Mouse (Mus musculus) limb, embryonic 15.5 days (tissue): ENCODE data around the gene Gm5868. TPM values are rescaled to one million over a fixed set of nuclear protein-coding genes. Genes with fewer than 3 reads are reported as not detected.
A peak's percentile ranks its signal among the peaks of the same experiment; 100 is the strongest.
"Not testable (repeated sequence)": the region's sequence is repeated elsewhere in the genome, so short reads cannot be mapped to it uniquely, and the experiment has no call there.

Source experiments
- ATAC-seq: fragments of 200-750 bp; cut with Nextera tagmentation; 2 replicates; pipeline ENCODE4 v1.8.0; 2017; ENCODE audit warnings: low read depth, moderate TSS enrichment; ENCODE audit not compliant: insufficient number of reproducible peaks, low FRiP score, low TSS enrichment
- H3K27ac ChIP-seq: fragments of 300-500 bp; sonication (generic); 2 replicates; pipeline ENCODE4 v1.5.1; 2015; ENCODE audit warnings: moderate library complexity, mild to moderate bottlenecking, inconsistent platforms
- H3K27me3 ChIP-seq: fragments of 300-500 bp; sonication (generic); 2 replicates; pipeline ENCODE4 v1.6.1; 2015; ENCODE audit warnings: inconsistent platforms
- H3K36me3 ChIP-seq: fragments of 300-500 bp; sonication (generic); 2 replicates; pipeline ENCODE4 v1.6.1; 2015; ENCODE audit warnings: inconsistent platforms
- H3K4me1 ChIP-seq: fragments of 300-500 bp; sonication (generic); 2 replicates; pipeline ENCODE4 v1.6.1; 2015; ENCODE audit warnings: inconsistent platforms
- H3K4me2 ChIP-seq: fragments of 300-500 bp; sonication (generic); 2 replicates; pipeline ENCODE4 v1.6.1; 2015; ENCODE audit warnings: mild to moderate bottlenecking, inconsistent platforms
- H3K4me3 ChIP-seq: fragments of 300-500 bp; sonication (generic); 2 replicates; pipeline ENCODE4 v1.5.1; 2015; ENCODE audit warnings: mild to moderate bottlenecking, inconsistent platforms
- H3K9ac ChIP-seq: fragments of 300-500 bp; sonication (generic); 2 replicates; pipeline ENCODE4 v1.6.1; 2015; ENCODE audit warnings: inconsistent platforms
- H3K9me3 ChIP-seq: fragments of 300-500 bp; sonication (generic); 2 replicates; pipeline ENCODE4 v1.6.1; 2016; ENCODE audit warnings: inconsistent platforms
- WGBS: fragments of 180-500 bp; shearing (Covaris S2); methylation state at CpG from one replicate; pipeline ENCODE4 v1.1.7; 2015; 5-methylcytosine and 5-hydroxymethylcytosine counted together
- polyA plus RNA-seq: library from polyadenylated mRNA; unstranded; fragments of >200 nt; fragmentation: Nextera tagmentation; extraction: Ambion mirVana; gene quantifications from 2 replicates; pipeline ENCODE4 v1.2.1, GENCODE M21; 2015

Gene Gm5868
- 0.27 and 0.31 TPM in 2 replicates for polyA plus RNA-seq

DNA sequence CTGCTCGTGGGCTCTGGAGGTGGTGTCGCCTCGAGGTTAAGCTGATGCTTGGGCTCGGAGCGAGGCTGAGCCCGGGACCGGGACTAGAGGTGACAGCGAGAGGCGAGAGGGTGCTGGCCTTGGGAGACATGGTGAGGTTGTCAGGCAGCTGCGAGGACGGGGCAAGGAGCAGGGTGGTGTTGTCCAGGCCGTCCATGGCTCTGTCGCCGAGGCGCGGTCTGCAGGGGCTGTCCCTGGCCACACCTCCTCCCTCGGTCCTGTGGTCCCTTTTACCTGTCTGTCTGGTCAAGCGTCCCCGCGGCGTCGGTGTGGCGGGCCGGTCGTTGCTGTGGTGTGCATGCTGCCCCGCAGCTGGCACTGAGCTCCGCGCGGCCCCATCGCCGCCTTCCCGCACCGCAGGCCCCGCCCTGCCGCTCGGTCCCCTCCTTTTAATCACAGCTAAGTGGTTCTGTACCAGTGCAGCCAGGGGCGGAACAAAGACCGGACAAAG, at the start of gene Gm5868:
Gene Gm5868, minus strand, starts transcription at position 360 of the 490 bp plus-strand sequence.
- peaks cover 15% of the 10 kb centered on the region for H3K27me3 ChIP-seq

DNA sequence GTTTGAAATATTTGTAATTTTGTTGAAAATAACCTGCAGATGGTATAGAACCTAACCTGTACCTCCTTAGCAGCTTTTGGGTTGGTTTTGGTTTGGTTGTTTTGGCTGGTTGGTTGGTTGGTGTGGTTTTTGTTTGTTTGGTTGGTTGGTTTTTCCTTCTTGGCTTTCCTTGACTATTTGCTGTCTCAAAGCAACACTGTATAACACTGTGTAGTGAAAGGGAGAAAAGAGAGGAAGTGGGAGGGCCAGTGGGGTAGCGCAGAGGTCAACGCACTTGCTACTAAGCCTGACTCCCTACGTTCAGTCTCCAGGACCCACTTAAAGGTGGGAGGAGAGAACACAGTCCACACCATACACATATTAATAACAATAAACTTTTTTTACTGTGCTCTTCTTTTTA, 49.2 kb upstream of the Gm5868 start:
- no peak overlapping the region for H3K4me2 ChIP-seq
- no peaks in the 10 kb centered on the region for H3K4me1 ChIP-seq
- H3K36me3 ChIP-seq: no peaks in the 10 kb centered on the region
- no peak overlapping the region for H3K9ac ChIP-seq
- H3K27me3 ChIP-seq: no peaks in the 10 kb centered on the region
- H3K9me3 ChIP-seq: no peaks in the 10 kb centered on the region
- H3K4me3 ChIP-seq: no peak overlapping the region
- no peak for ATAC-seq
- no peak overlapping the region for H3K27ac ChIP-seq
- WGBS: 86% methylated on average over 3 of the region's 3 CpGs

More for the DNA sequence above, at the start of gene Gm5868:
- no peak within 1 kb of the TSS for H3K27ac ChIP-seq
- H3K36me3 ChIP-seq: no peaks in the 10 kb centered on the region
- peak within 1 kb of the TSS; percentile 59 for H3K4me2 ChIP-seq
- no peak within 1 kb of the TSS for H3K9ac ChIP-seq
- H3K4me1 ChIP-seq: peaks cover 8% of the 10 kb centered on the region; the same call in 1 of the 2 replicates
- H3K9me3 ChIP-seq: no peaks in the 10 kb centered on the region
- peak within 1 kb of the TSS; percentile 38 for H3K4me3 ChIP-seq
- 2% methylated on average over 38 of the region's 38 CpGs for WGBS
- no peak for ATAC-seq

DNA sequence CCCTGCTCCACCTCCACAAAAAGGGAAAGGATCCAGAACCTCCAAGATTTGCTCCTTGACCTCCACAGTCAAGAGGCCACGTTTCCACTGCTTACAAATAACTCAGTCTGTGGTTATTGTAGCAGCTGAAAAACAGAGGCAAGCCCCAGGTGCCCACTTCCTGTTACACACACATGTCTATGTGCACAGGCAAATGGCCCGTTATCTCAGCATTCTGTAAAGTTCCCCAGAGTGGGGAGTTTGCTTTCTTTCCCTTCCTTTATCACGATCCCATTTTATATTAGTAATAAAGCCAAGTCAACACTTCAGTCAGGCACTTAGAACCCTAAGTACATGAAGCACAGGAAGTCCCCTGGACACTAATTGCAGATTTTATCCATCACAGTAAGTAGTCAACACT, 48.8 kb upstream of the Gm5868 start:
- ATAC-seq: no peak
- H3K4me2 ChIP-seq: no peak overlapping the region
- no peaks in the 10 kb centered on the region for H3K36me3 ChIP-seq
- no peaks in the 10 kb centered on the region for H3K4me1 ChIP-seq
- no peak overlapping the region for H3K27ac ChIP-seq
- H3K4me3 ChIP-seq: no peak overlapping the region
- WGBS: 39% methylated on average over 3 of the region's 3 CpGs
- H3K9me3 ChIP-seq: no peaks in the 10 kb centered on the region
- no peak overlapping the region for H3K9ac ChIP-seq
- no peaks in the 10 kb centered on the region for H3K27me3 ChIP-seq

DNA sequence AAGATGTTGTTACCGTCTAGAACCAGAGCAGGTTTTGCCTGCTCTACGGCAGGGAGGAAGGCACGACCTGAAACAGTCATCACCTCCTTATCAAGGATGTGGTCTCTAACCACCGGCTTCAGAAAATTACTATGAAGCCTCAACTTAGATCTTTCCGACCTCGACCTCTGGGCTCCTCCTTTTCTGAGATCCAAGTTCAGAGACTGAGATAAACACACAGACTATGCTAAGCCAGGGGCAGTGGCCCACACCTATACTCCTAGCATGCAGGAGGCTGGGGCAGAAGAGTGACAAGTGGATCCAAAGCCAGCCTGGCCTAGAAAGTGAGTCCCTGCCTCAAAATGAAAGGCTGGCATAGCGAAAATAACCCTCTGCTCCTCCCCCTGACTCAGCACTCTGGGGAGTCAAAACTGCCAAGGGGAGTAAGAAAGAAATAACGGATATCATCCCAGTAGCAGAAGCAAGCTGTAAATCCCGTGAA, 47.5 kb upstream of the Gm5868 start:
- Histone ChIP-seq H3K9me3 (no peaks in the 10 kb centered on the region), H3K27me3 (no peaks in the 10 kb centered on the region), H3K4me3 (no peak overlapping the region), H3K36me3 (no peaks in the 10 kb centered on the region), H3K4me1 (no peaks in the 10 kb centered on the region), H3K27ac (no peak overlapping the region), H3K9ac (no peak overlapping the region), H3K4me2 (no peak overlapping the region)
- WGBS: 82% methylated on average over 9 of the region's 9 CpGs
- ATAC-seq: no peak

DNA sequence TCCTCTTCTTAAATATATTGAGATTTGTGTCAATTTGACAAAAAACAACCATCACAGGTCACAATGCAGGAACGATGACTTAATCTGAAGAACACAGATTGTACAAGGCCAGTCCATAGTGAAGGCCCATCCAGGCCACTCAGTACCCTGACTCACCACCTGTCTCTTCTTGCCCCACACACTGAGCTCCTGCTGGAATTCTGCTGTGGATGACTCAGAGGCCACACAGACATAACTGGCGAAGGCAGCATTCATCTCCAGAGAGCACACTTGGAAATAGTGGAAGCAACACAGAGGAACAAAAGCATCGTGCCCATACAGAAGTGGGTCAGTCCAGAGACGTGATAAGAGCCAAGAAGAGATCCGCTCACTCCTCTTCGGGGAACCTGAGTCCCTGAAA, 42.7 kb upstream of the Gm5868 start:
- no peaks in the 10 kb centered on the region for H3K27me3 ChIP-seq
- H3K36me3 ChIP-seq: no peaks in the 10 kb centered on the region
- H3K4me1 ChIP-seq: no peaks in the 10 kb centered on the region
- no peak overlapping the region for H3K9ac ChIP-seq
- no peak overlapping the region for H3K4me2 ChIP-seq
- 84% methylated on average over 6 of the region's 6 CpGs for WGBS
- no peak overlapping the region for H3K27ac ChIP-seq
- ATAC-seq: no peak
- no peaks in the 10 kb centered on the region for H3K9me3 ChIP-seq
- H3K4me3 ChIP-seq: no peak overlapping the region

DNA sequence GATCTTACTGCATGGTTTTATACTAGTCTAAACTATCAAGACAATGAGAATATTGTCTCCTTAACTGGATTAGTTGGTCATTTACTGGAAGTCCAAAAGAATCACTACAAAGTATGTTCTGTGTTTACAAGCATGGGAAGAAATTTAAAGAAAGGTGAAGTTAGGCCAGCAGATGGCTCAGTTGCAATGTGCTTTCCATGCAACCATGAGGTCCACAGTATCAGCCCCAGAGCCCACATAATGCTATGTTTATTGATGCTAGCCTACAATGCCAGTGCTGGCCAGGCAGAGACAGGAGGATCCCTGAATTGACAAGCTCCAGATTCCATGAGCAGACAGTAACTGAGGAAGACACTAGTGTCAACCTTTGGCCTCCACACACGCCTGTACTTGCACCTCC, 33.7 kb upstream of the Gm5868 start:
- no peak overlapping the region for H3K4me2 ChIP-seq
- no peaks in the 10 kb centered on the region for H3K36me3 ChIP-seq
- no peak for ATAC-seq
- H3K27me3 ChIP-seq: no peaks in the 10 kb centered on the region
- WGBS: 81% methylated on average over 1 of the region's 1 CpGs
- H3K27ac ChIP-seq: no peak overlapping the region
- H3K4me3 ChIP-seq: no peak overlapping the region
- H3K4me1 ChIP-seq: no peaks in the 10 kb centered on the region
- no peaks in the 10 kb centered on the region for H3K9me3 ChIP-seq
- H3K9ac ChIP-seq: no peak overlapping the region

DNA sequence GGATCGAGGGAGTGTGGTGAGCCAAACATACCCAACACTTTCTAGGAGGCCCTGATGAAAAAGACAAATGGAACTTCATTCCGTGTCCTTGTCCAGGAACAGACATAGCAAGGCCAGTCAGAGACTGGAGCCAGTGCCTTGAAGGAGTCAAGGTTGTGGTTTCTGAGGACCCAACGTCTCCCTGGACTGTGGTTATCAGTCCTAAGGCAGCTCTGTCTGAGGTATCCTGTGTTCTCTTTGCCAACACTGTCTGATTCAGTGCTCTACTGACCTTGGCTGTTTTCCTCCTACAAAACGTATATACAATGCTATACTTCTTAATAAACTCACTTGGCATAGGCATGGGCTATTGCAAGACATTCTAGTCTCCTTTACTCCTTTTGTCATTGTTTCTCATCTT, 30.1 kb upstream of the Gm5868 start:
- Histone ChIP-seq H3K27me3 (no peaks in the 10 kb centered on the region), H3K9ac (no peak overlapping the region), H3K4me1 (no peaks in the 10 kb centered on the region), H3K9me3 (no peaks in the 10 kb centered on the region), H3K4me3 (no peak overlapping the region), H3K4me2 (no peak overlapping the region), H3K36me3 (no peaks in the 10 kb centered on the region), H3K27ac (no peak overlapping the region)
- ATAC-seq: no peak
- WGBS: 75% methylated on average over 4 of the region's 4 CpGs

DNA sequence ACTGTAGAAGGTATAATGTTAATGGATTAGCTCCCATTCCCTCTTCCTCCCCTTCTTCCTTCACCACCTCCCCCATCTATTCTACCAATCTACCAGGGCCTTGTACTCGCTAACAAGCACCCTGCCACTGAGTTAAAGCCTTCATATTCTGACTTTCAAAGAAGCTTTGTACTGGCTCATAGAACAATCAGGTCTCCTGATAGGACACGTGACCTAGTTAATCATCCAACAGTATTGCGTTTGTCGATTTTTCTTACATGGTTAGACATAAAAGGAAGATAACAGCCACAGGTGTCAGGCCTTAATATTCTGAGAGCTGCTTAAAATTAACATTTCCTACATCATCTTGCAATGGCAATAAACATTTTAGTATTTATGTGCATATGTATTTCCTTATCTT, 15.8 kb upstream of the Gm5868 start:
- no peak overlapping the region for H3K27ac ChIP-seq
- H3K9ac ChIP-seq: no peak overlapping the region
- no peak for ATAC-seq
- no peaks in the 10 kb centered on the region for H3K9me3 ChIP-seq
- no peaks in the 10 kb centered on the region for H3K36me3 ChIP-seq
- H3K4me1 ChIP-seq: no peaks in the 10 kb centered on the region
- no peak overlapping the region for H3K4me2 ChIP-seq
- H3K27me3 ChIP-seq: no peaks in the 10 kb centered on the region
- H3K4me3 ChIP-seq: no peak overlapping the region
- 88% methylated on average over 4 of the region's 4 CpGs for WGBS

DNA sequence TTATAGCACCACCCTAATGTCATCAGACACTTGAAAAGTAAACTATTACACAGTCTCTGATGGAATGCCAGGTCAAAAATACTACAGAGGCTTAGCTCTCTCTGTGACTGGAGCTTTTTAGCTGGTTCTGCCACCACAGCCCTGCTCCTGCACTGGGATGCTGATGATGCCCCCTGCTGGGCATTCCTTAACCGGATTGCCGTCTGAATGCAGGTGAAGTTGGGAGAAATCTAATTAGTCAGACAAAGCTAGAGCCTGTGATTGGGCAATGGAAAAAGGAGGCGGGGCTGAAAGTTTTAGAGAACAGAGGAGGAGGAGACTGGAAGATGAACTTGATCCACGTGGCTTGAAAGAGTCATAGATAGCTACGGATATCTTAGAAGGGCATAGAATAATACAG, 13.7 kb upstream of the Gm5868 start:
- no peak overlapping the region for H3K27ac ChIP-seq
- 14% methylated on average over 5 of the region's 5 CpGs for WGBS
- H3K36me3 ChIP-seq: no peaks in the 10 kb centered on the region
- H3K9me3 ChIP-seq: no peaks in the 10 kb centered on the region
- no peak overlapping the region for H3K9ac ChIP-seq
- no peak overlapping the region for H3K4me2 ChIP-seq
- no peaks in the 10 kb centered on the region for H3K4me1 ChIP-seq
- H3K27me3 ChIP-seq: no peaks in the 10 kb centered on the region
- no peak overlapping the region for H3K4me3 ChIP-seq
- ATAC-seq: no peak

DNA sequence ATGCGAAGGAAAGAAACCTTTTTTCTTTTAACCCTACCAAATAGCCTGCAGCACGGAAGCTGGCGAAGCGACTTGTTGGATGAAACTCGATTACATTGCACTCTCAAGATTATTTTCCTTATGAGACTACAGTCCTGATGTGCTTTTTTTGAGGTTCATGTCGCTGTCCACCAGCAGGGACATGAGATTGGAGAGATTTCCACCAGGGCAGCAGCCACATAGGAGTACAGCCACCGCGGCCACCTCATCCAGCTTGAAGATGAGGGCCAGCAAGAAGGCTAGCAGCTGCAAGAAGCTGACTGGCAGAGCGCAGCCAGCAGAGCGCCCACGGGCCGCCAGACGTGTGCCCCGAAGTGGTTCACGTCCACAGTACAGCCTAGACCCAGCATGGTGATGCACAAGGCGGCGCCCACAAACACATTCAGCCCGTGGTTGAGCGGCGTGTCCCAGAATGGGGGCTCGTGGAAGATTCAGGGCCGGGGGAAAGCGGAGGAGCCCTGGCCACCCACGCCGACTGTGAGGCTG, 622 bp downstream of the Gm5868 start:
- H3K4me2 ChIP-seq: peak overlapping the region; percentile 59
- H3K4me1 ChIP-seq, ATAC-seq, H3K27ac ChIP-seq, H3K9ac ChIP-seq, H3K36me3 ChIP-seq, H3K9me3 ChIP-seq: not testable (repeated sequence)
- peaks cover 15% of the 10 kb centered on the region for H3K27me3 ChIP-seq
- 42% methylated on average over 25 of the region's 25 CpGs for WGBS
- peak overlapping the region; percentile 38 for H3K4me3 ChIP-seq

DNA sequence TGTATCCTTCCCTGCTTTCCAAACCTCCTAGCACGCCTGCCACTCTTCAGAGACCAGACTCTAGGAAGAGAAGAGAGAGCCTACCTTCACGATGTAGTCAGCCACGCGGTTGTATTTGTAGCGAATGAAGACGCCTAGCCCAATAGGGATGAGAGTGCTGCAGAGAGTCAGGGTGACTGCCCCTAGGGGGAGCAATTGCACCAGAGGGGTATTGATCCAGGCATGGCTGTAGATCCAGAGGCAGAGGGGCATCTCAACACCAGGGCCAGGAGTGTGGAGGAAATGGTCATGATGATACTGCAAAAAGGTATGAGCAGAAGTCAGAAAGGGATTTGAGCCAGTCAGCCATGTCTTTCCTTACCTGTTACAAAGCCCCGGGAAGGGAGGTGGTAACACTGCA, 1.2 kb downstream of the Gm5868 start:
- not testable (repeated sequence) for H3K4me2 ChIP-seq, H3K36me3 ChIP-seq, H3K4me1 ChIP-seq, H3K27ac ChIP-seq, H3K9ac ChIP-seq, H3K4me3 ChIP-seq, ATAC-seq, H3K9me3 ChIP-seq
- 50% methylated on average over 7 of the region's 7 CpGs for WGBS
- peaks cover 18% of the 10 kb centered on the region for H3K27me3 ChIP-seq

DNA sequence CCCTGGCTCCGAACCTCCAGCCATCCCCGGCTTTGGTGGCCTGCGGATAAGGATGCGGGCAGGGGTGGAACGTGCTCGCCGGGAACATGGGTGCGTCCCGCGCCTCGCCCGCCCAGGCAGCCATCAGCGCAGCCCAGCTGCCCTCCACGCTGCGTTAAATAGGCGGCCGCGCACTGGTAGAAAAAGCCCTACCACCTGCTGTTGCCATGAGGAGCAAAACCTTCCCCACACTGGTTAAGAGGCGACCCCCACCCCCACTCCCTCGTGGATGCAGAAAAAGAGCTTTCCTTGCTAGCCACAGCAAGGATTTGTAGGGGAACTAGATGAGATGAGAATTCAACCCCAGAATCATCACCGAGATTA, 6.4 kb downstream of the Gm5868 start, which contains the start of gene Zar1:
Gene Zar1, minus strand, starts transcription at position 285 of the 363 bp plus-strand sequence.
- H3K9ac ChIP-seq, H3K27ac ChIP-seq, H3K36me3 ChIP-seq, H3K9me3 ChIP-seq, H3K4me1 ChIP-seq: not testable (repeated sequence)
- Histone ChIP-seq H3K4me3 (peak within 1 kb of the TSS; percentile 40), H3K4me2 (peak within 1 kb of the TSS; percentile 70), H3K27me3 (peaks cover 13% of the 10 kb centered on the region)
- ATAC-seq: 0 out of 2 replicates have a peak, but pooled peaks have one; percentile 24
- 7% methylated on average over 17 of the region's 21 CpGs for WGBS
